Mouse (Mus musculus) limb, embryonic 10.5 days (tissue): ENCODE results near the gene Crlf1. TPM values are rescaled to one million over a fixed set of nuclear protein-coding genes. Genes with fewer than 3 reads are reported as not detected.

Source experiments
- DNase-seq: peaks from one replicate; pipeline ENCODE4 v3.0.0-alpha.2; 2017; ENCODE audit warnings: low spot score
- H3K27ac ChIP-seq: fragments of 300-500 bp; sonication (generic); 2 replicates; pipeline ENCODE4 v1.5.1; 2016; ENCODE audit warnings: mild to moderate bottlenecking
- H3K27me3 ChIP-seq: fragments of 300-500 bp; sonication (generic); 2 replicates; pipeline ENCODE4 v1.6.1; 2016; ENCODE audit warnings: low read depth, mild to moderate bottlenecking; ENCODE audit not compliant: poor library complexity, severe bottlenecking
- H3K36me3 ChIP-seq: fragments of 300-500 bp; sonication (generic); 2 replicates; pipeline ENCODE4 v1.6.1; 2016; ENCODE audit warnings: mild to moderate bottlenecking, moderate library complexity
- H3K4me1 ChIP-seq: fragments of 300-500 bp; sonication (generic); 2 replicates; pipeline ENCODE4 v1.6.1; 2016
- H3K4me3 ChIP-seq: fragments of 300-500 bp; sonication (generic); 2 replicates; pipeline ENCODE4 v1.5.1; 2016; ENCODE audit warnings: mild to moderate bottlenecking, moderate library complexity
- H3K9me3 ChIP-seq: fragments of 300-500 bp; sonication (generic); replicated peaks from 2 replicates; pipeline ENCODE4 v1.6.1; 2016; ENCODE audit warnings: mild to moderate bottlenecking
- WGBS: fragments of 180-500 bp; shearing (Covaris S2); methylation state at CpG from one replicate; pipeline ENCODE4 v1.1.7; 2016; 5-methylcytosine and 5-hydroxymethylcytosine counted together
- polyA plus RNA-seq: library from polyadenylated mRNA; unstranded; fragments of >200 nt; fragmentation: Nextera tagmentation; extraction: Ambion mirVana; gene quantifications from 2 replicates; pipeline ENCODE4 v1.2.1, GENCODE M21; 2016

Gene Crlf1
- polyA plus RNA-seq, 1 experiment from 2014 or later, result 126 TPM

DNA sequence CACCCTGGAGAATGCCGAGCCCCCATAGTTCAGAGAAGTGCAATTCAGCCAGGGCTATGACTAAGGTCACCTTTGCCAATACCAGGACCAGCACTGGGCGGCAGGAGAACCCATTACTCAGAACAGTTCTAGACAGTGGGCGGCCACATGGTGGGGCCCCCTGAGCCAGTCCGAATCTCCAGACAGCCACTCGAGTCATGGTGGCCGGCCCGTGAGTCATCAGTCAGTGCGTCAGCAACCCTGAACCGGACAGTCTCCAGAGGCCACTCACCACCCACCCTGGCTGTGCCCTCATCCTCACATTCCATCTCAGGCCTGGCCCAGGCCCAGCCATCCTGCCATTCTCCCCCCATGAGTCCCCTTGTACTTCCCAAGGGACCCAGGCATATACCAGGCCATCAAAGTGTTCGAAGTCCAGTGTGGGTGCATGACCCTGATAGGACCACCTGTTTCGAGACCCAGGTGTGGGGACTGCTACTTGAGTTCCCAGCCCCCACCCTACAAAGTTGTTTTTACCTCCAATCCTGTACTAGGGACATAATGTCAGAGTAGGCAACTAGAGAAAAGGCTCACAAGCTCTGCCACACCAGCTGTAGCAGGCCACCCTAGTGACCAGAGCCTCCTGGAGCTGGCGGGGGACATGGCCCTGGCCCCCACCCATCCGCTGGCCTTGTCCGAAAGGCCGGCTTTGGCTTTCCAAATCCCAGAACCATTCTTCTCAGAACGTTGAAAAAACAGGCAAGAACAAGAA lies 31.0 kb upstream of the Crlf1 start:
- H3K4me1 ChIP-seq, result peaks cover 42% of the 10 kb centered on the region
- DNase-seq, result no peak
- no peak overlapping the region for H3K4me3 ChIP-seq
- no peaks in the 10 kb centered on the region for H3K9me3 ChIP-seq
- peaks cover 34% of the 10 kb centered on the region for H3K36me3 ChIP-seq
- H3K27ac ChIP-seq, result peak overlapping the region; percentile 39; the same call in 1 of the 2 replicates
- no peaks in the 10 kb centered on the region for H3K27me3 ChIP-seq
- WGBS, result 90% methylated on average over 16 of the region's 16 CpGs

- peak overlapping the region; percentile 39; the same call in 1 of the 2 replicates for H3K27ac ChIP-seq
- H3K4me3 ChIP-seq, result no peak overlapping the region
- H3K27me3 ChIP-seq, result no peaks in the 10 kb centered on the region
- no peaks in the 10 kb centered on the region for H3K9me3 ChIP-seq
- no peak for DNase-seq
- H3K4me1 ChIP-seq, result peaks cover 47% of the 10 kb centered on the region
- H3K36me3 ChIP-seq, result peaks cover 34% of the 10 kb centered on the region
- WGBS, result 83% methylated on average over 8 of the region's 8 CpGs
Measured at GRCm38 (mm10) chr8:70462516-70462813, 30.5 kb upstream of the Crlf1 start.

- WGBS, result 87% methylated on average over 4 of the region's 4 CpGs
- no peak for DNase-seq
- H3K36me3 ChIP-seq, result peaks cover 34% of the 10 kb centered on the region
- peaks cover 55% of the 10 kb centered on the region for H3K4me1 ChIP-seq
- H3K27ac ChIP-seq, result no peak overlapping the region
- H3K4me3 ChIP-seq, result no peak overlapping the region
- H3K9me3 ChIP-seq, result no peaks in the 10 kb centered on the region
- H3K27me3 ChIP-seq, result no peaks in the 10 kb centered on the region
Measured at GRCm38 (mm10) chr8:70463306-70463705, 29.7 kb upstream of the Crlf1 start.

GRCm38 (mm10) chr8:70464162-70464561 lies 28.8 kb upstream of the Crlf1 start:
- DNase-seq, result no peak
- H3K36me3 ChIP-seq, result peaks cover 34% of the 10 kb centered on the region
- H3K9me3 ChIP-seq, result no peaks in the 10 kb centered on the region
- H3K4me1 ChIP-seq, result peaks cover 55% of the 10 kb centered on the region
- H3K27ac ChIP-seq, result no peak overlapping the region
- 94% methylated on average over 6 of the region's 6 CpGs for WGBS
- H3K4me3 ChIP-seq, result no peak overlapping the region
- no peaks in the 10 kb centered on the region for H3K27me3 ChIP-seq

DNA sequence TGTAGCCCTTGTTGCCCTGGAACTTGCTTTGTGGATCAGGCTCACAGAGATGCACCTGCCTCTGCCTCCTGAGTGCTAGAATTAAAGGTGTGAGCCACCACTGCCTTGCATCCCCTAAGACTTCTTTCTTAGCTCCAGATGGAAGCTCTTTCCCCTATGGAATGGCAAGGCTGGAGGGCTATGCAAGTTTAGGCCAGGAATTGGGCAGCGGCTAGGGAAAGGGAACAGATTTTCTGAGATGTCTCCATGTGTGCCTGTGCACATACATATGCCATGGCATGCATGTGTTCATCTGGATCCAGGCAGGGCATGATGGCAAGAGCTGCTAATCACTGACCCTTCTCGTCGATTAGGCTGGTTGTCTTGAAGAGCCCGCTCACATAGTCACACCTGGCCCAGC lies 27.3 kb upstream of the Crlf1 start:
- Histone ChIP-seq H3K27me3 (no peaks in the 10 kb centered on the region), H3K27ac (no peak overlapping the region), H3K4me1 (peaks cover 55% of the 10 kb centered on the region), H3K9me3 (no peaks in the 10 kb centered on the region), H3K36me3 (peaks cover 28% of the 10 kb centered on the region), H3K4me3 (no peak overlapping the region)
- no peak for DNase-seq
- WGBS, result 94% methylated on average over 4 of the region's 4 CpGs

DNA sequence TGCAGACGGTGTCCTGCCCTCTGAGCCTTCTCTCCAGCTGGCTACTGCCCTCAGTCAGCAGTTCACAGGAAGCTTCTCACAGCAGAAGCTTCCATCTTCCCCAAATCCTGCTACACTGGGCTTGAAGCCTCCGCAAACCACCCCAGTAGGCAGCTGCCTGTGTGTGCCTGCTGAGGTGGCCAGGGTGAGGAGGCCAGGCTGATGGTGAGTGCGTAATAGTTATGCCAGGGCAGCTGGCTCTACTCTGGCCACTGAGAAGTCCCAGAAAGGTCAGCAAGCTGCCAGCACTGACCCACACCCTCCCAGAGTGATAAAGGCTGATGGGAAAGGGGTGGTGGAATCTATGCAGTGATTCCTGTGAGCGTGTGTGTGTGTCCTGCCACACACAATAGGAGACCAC lies 26.7 kb upstream of the Crlf1 start:
- Histone ChIP-seq H3K9me3 (no peaks in the 10 kb centered on the region), H3K36me3 (peaks cover 29% of the 10 kb centered on the region), H3K4me1 (peaks cover 52% of the 10 kb centered on the region), H3K27me3 (no peaks in the 10 kb centered on the region), H3K4me3 (no peak overlapping the region), H3K27ac (0 out of 2 replicates have a peak overlapping the region, but pooled peaks have one; percentile 61)
- DNase-seq, result no peak
- whole genome bisulfite sequencing, result 92% methylated on average over 4 of the region's 4 CpGs

DNA sequence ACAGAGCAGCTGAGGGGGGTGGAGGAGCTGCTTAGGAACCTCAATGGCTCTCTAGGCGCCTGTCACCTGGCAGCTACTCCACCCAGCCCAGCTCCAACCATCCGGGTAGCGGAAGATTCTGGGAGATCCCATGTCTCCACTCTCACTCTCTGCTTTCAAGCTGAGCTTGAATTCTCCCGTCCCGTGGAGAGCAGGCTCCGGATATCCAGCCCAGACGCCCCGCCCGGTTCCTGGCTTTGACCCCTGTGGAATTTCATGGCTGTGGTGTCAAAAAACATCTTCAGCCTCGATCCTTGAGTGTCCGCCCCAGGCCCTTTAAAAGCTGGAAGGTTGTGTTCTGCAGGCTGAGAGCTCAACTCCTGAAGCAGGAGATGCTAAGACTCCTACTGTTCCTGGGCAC lies 26.2 kb upstream of the Crlf1 start:
- peaks cover 29% of the 10 kb centered on the region for H3K36me3 ChIP-seq
- 0 out of 2 replicates have a peak overlapping the region, but pooled peaks have one; percentile 61 for H3K27ac ChIP-seq
- peaks cover 48% of the 10 kb centered on the region for H3K4me1 ChIP-seq
- H3K9me3 ChIP-seq, result no peaks in the 10 kb centered on the region
- WGBS, result 77% methylated on average over 11 of the region's 11 CpGs
- DNase-seq, result no peak
- no peaks in the 10 kb centered on the region for H3K27me3 ChIP-seq
- H3K4me3 ChIP-seq, result no peak overlapping the region

DNA sequence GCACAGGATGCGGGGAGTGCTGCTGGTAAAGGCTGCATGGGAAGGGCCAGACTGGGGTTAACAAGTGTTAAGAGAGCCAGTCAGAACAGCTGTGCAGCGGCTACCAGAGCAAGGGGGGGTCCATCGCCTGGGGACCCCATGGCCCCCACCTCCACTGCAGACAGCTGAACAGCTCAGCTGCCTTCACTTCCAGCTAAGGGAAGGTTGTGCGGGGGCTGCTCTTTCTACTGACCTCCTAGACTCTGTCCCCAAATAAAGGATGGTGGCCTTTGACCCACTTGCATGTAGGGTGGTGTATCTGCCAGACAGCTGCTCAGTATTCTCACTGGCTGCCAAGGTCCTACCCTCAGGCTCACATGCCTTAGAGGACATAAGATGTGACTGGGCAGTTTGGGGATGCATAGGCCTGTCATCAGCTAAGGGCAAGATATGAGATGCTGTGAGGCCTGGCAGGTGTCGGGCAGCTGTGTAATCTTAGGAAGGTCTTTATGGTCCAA lies 25.7 kb upstream of the Crlf1 start:
- WGBS, result 70% methylated on average over 5 of the region's 5 CpGs
- H3K4me1 ChIP-seq, result peaks cover 43% of the 10 kb centered on the region

GRCm38 (mm10) chr8:70467907-70468306 lies 25.1 kb upstream of the Crlf1 start:
- peaks cover 25% of the 10 kb centered on the region for H3K36me3 ChIP-seq
- DNase-seq, result no peak
- whole genome bisulfite sequencing, result 67% methylated on average over 1 of the region's 1 CpGs
- no peaks in the 10 kb centered on the region for H3K27me3 ChIP-seq
- H3K9me3 ChIP-seq, result no peaks in the 10 kb centered on the region
- H3K4me3 ChIP-seq, result no peak overlapping the region
- no peak overlapping the region for H3K27ac ChIP-seq
- H3K4me1 ChIP-seq, result peaks cover 37% of the 10 kb centered on the region

More for the DNA sequence above, 25.7 kb upstream of the Crlf1 start:
- no peak for DNase-seq
- Histone ChIP-seq H3K27me3 (no peaks in the 10 kb centered on the region), H3K9me3 (no peaks in the 10 kb centered on the region), H3K36me3 (peaks cover 29% of the 10 kb centered on the region), H3K27ac (0 out of 2 replicates have a peak overlapping the region, but pooled peaks have one; percentile 61), H3K4me3 (no peak overlapping the region)

- Histone ChIP-seq H3K4me3 (no peak overlapping the region), H3K4me1 (peaks cover 31% of the 10 kb centered on the region), H3K27ac (no peak overlapping the region), H3K36me3 (peaks cover 22% of the 10 kb centered on the region), H3K27me3 (no peaks in the 10 kb centered on the region), H3K9me3 (no peaks in the 10 kb centered on the region)
- no peak for DNase-seq
- WGBS, result 93% methylated on average over 4 of the region's 4 CpGs
Measured at GRCm38 (mm10) chr8:70468733-70469132, 24.2 kb upstream of the Crlf1 start.

DNA sequence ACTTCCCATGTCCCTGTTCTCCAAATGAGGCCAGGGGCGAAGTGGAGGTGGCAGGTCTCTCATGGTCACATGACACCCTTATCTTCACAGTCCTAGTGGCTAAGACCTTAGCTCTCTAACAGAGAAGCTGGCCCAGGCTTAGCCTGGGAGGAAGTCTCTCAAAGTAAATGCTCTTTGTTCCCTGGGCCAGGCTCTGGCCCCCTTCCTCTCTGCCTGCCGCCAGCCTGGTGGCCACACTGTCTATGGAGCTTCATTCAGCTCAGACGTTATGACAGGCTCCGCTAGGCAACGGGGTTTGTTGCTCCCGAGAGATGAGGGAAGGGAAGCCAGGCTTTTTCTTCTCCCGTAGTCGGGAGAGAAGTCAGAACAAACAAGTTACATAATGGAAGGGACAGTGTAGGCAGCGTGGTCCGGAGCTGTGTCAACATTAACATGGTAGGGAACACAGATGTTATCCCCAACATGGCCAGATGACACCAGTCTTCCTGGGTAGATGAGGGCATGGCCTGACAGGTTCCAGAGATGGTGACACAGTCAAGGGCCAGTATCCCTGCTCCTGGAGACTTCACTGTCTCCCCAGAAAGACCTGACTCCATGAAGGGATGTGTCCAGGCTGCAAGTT lies 23.6 kb upstream of the Crlf1 start:
- DNase-seq, result no peak
- WGBS, result 77% methylated on average over 10 of the region's 10 CpGs
- Histone ChIP-seq H3K27ac (no peak overlapping the region), H3K27me3 (no peaks in the 10 kb centered on the region), H3K4me1 (peaks cover 25% of the 10 kb centered on the region), H3K4me3 (no peak overlapping the region), H3K36me3 (peaks cover 22% of the 10 kb centered on the region), H3K9me3 (no peaks in the 10 kb centered on the region)

GRCm38 (mm10) chr8:70469938-70470337 lies 23.0 kb upstream of the Crlf1 start:
- 74% methylated on average over 2 of the region's 2 CpGs for WGBS

DNA sequence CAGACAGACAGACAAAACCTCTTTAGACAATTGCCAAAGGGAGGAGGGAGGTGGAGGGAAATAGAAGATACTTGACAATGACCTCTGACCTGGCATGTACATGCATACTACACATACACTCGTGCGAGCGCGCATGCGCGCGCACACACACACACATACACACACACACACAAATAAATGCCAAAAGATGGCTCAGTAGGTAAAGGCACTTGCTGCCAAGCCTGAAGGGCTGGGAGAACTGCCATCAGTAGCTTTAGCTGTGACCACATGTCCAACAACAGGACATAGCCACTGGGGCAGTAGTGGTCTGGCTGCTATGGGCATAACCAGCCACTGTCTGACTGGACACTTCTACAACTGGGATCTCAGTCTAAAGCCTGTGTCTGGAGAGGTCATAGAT lies 21.1 kb upstream of the Crlf1 start:
- Histone ChIP-seq H3K36me3 (peaks cover 18% of the 10 kb centered on the region), H3K4me1 (peaks cover 33% of the 10 kb centered on the region), H3K27me3 (no peaks in the 10 kb centered on the region), H3K4me3 (no peak overlapping the region), H3K9me3 (no peaks in the 10 kb centered on the region), H3K27ac (no peak overlapping the region)
- DNase-seq, result no peak
- 95% methylated on average over 7 of the region's 7 CpGs for WGBS

More at GRCm38 (mm10) chr8:70469938-70470337, 23.0 kb upstream of the Crlf1 start:
- no peak for DNase-seq
- Histone ChIP-seq H3K4me1 (peaks cover 23% of the 10 kb centered on the region), H3K36me3 (peaks cover 24% of the 10 kb centered on the region), H3K4me3 (no peak overlapping the region), H3K27me3 (no peaks in the 10 kb centered on the region), H3K27ac (no peak overlapping the region), H3K9me3 (no peaks in the 10 kb centered on the region)
